Mouse (Mus musculus) G1E (cell line): ENCODE results near the gene Tbxas1. TPM values are rescaled to one million over a fixed set of nuclear protein-coding genes. Genes with fewer than 3 reads are reported as not detected.

Experiments used
- ATAC-seq: 2 replicates; pipeline ENCODE4 v1.8.0; 2016; ENCODE audit warnings: mild to moderate bottlenecking; ENCODE audit not compliant: insufficient number of reproducible peaks, poor library complexity, low FRiP score, severe bottlenecking; ENCODE audit errors: extremely low read depth
- DNase-seq: peaks from one replicate; pipeline ENCODE4 v3.0.0; 2012; ENCODE audit warnings: low spot score
- H3K27me3 ChIP-seq: 2 replicates; pipeline ENCODE4 v1.6.1; 2012; ENCODE audit warnings: mild to moderate bottlenecking, low read length, inconsistent platforms; ENCODE audit not compliant: insufficient read depth
- H3K36me3 ChIP-seq: replicated peaks from 2 replicates; pipeline ENCODE3; 2012; ENCODE audit warnings: mild to moderate bottlenecking, inconsistent platforms
- H3K4me1 ChIP-seq: 2 replicates; pipeline ENCODE4 v1.6.1; 2012; ENCODE audit warnings: low read depth, low read length, inconsistent platforms, mixed read lengths; ENCODE audit not compliant: insufficient read depth
- H3K4me3 ChIP-seq: 2 replicates; pipeline ENCODE4 v1.5.1; 2012; ENCODE audit warnings: low read depth, mild to moderate bottlenecking, inconsistent platforms, low read length, moderate library complexity, mixed read lengths
- H3K9me3 ChIP-seq: replicated peaks from 2 replicates; pipeline ENCODE4 v1.6.1; 2012; ENCODE audit warnings: inconsistent platforms
- CTCF ChIP-seq: IDR thresholded peaks from 2 replicates; pipeline ENCODE4 v1.5.1; 2012; ENCODE audit warnings: low read depth, low read length, inconsistent platforms, mixed read lengths
- GATA1 ChIP-seq: IDR thresholded peaks from 2 replicates; pipeline ENCODE4 v1.6.1; 2012; ENCODE audit warnings: borderline replicate concordance, low read length, inconsistent platforms, mixed read lengths
- GATA2 ChIP-seq: IDR thresholded peaks from 2 replicates; pipeline ENCODE4 v1.6.1; 2012; ENCODE audit warnings: low read depth, low read length, inconsistent platforms, borderline replicate concordance
- POLR2AphosphoS5 ChIP-seq: IDR thresholded peaks from 2 replicates; pipeline ENCODE4 v1.6.1; 2012; ENCODE audit warnings: low read depth, low read length, inconsistent platforms; ENCODE audit not compliant: insufficient replicate concordance
- TAL1 ChIP-seq: conservative IDR thresholded peaks from 2 replicates; pipeline ENCODE4 v1.6.1; 2012; ENCODE audit warnings: low read depth, low read length, inconsistent platforms, mixed read lengths
- polyA plus RNA-seq: library from polyadenylated mRNA; stranded (reverse); fragments of >175 nt; gene quantifications from 2 replicates; pipeline ENCODE4 v1.2.3, GENCODE M21; 2012
- total RNA-seq, 2 experiments: library from RNA; stranded (forward) in 1 of 2; stranded (reverse) in 1 of 2; fragments of 200-1000 nt in 1 of 2; fragments of >200 nt in 1 of 2; fragmentation: Nextera tagmentation in 1 of 2; gene quantifications; 2 replicates each; pipeline ENCODE4 v1.2.3; 2014 to 2017

The Tbxas1 gene
- total and polyA plus RNA-seq, 3 experiments, result 1.2 to 13.2 (median 3.2) TPM

DNA sequence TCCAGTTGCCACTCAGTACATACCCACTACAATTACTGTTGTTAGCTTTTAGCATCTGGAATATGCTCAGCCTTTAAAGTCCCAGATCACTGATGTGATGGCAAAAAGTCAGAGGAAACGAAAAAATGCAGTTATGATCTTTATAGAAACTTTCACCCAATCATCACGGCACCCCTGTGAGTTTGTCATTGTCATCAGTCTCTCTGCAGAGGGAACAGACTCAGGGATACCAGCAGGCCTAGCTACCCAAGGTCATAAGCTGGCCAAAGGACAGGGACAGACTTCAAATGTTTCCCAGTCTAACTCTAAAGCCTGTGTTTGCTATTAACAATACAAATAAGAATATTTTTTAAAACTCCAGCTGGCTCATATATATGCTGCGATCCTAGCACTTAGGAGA lies 33.7 kb upstream of the Tbxas1 start:
- ATAC-seq, result no peak
- TF ChIP-seq CTCF (no peak), GATA2 (no peak), POLR2AphosphoS5 (no peak), TAL1 (no peak), GATA1 (no peak)
- H3K36me3 ChIP-seq, result peaks cover 36% of the 10 kb centered on the region

GRCm38 (mm10) chr6:38845117-38845516 lies 30.1 kb upstream of the Tbxas1 start:
- Histone ChIP-seq H3K36me3 (peaks cover 12% of the 10 kb centered on the region), H3K9me3 (no peaks in the 10 kb centered on the region), H3K4me1 (peaks cover 49% of the 10 kb centered on the region), H3K27me3 (no peaks in the 10 kb centered on the region), H3K4me3 (no peak overlapping the region)
- DNase-seq, result no peak
- no peak for TF ChIP-seq CTCF
- TF ChIP-seq TAL1, result no peak
- TF ChIP-seq GATA2, result no peak
- no peak for TF ChIP-seq GATA1
- no peak for TF ChIP-seq POLR2AphosphoS5
- no peak for ATAC-seq

More for the DNA sequence above, 33.7 kb upstream of the Tbxas1 start:
- Histone ChIP-seq H3K27me3 (no peaks in the 10 kb centered on the region), H3K4me1 (peaks cover 37% of the 10 kb centered on the region), H3K4me3 (no peak overlapping the region), H3K9me3 (no peaks in the 10 kb centered on the region)
- DNase-seq, result no peak

DNA sequence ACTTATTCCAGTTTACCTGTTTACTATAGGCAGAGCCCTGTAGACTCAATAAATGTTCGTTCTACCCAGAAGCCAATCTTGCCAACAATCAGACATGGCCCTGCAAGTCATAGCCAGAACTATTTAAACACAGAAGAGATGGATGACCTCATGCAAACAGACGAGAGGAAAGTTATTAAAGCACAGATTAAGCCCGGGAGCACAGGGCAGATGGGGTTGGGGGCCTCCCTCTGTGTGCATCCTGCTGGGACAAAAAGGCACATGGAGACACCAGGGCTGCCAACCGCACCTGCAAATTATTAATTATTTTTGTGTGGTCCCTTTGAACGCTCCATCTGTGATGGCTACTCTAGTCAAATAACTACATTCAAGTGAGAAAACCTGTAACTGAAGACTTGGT lies 29.3 kb upstream of the Tbxas1 start:
- H3K4me3 ChIP-seq, result no peak overlapping the region
- no peak for TF ChIP-seq GATA1
- no peak for TF ChIP-seq GATA2
- TF ChIP-seq CTCF, result no peak
- TF ChIP-seq POLR2AphosphoS5, result no peak
- TF ChIP-seq TAL1, result no peak
- no peaks in the 10 kb centered on the region for H3K27me3 ChIP-seq
- ATAC-seq (no peak), DNase-seq (no peak)
- H3K4me1 ChIP-seq, result peaks cover 46% of the 10 kb centered on the region
- peaks cover 5% of the 10 kb centered on the region for H3K36me3 ChIP-seq
- no peaks in the 10 kb centered on the region for H3K9me3 ChIP-seq

DNA sequence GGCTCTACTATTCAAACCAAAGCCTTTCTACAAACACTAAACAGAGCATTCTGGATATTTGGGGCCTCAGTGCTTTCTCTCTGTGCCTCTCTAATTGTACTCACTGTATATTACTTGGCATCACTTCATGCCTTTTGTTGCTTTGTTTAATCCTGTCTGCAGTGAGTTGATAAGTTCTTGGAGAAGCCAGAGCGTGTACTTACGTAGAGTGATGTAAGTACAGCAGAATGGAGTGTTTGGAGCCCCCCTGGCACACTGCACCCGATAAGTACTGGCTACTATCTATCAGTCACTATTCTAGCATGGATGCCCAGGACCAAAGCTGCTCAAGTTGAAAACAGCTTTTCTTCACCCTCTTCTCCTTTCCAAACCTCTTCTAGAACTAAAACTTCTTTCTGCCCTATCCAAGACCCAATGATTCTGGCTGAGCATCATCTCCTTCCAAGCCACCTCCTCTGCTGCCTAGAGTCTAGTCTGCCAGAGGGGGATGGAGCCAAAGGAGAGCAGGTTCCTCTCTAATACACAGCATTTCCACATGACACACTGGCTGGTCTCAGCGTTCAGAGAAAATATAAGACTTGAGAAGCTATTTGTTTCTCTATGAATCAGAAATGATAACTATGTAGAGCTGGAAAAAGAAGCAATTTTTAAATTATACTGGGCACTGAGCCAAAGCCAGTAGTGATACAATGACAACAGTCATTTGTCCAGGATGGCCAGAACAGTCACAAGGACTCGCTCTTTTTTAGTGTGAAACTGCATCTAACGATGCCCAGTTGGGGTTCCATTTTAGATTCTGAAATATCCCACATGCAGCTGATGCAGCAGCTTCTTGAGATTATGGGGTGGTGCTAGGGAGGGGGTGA lies 28.6 kb upstream of the Tbxas1 start:
- no peak for TF ChIP-seq GATA2
- TF ChIP-seq POLR2AphosphoS5, result no peak
- TF ChIP-seq GATA1, result no peak
- TF ChIP-seq TAL1, result no peak
- no peak for TF ChIP-seq CTCF
- no peak for ATAC-seq
- H3K9me3 ChIP-seq, result no peaks in the 10 kb centered on the region
- no peaks in the 10 kb centered on the region for H3K36me3 ChIP-seq
- peaks cover 44% of the 10 kb centered on the region for H3K4me1 ChIP-seq
- no peaks in the 10 kb centered on the region for H3K27me3 ChIP-seq
- no peak for DNase-seq
- H3K4me3 ChIP-seq, result no peak overlapping the region

DNA sequence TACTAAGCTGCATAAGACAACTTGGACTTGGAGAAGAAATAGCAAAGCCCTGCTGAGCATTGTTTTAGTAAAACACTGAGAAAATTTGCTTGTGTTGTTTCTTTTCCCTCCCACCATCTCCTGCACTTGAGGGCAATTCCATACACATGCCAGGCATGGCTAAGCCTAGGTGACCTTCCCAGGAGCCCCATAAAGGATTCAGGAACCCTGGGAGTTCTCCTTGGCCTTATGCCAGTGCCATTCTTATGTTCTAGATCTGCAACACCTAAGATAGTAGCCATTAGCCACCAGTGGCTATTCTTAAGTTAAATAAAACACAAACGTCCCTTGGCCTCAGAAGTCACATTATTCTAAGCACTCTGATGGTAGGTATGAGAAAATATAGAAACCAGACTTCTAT lies 27.8 kb upstream of the Tbxas1 start:
- peaks cover 2% of the 10 kb centered on the region for H3K36me3 ChIP-seq
- no peaks in the 10 kb centered on the region for H3K27me3 ChIP-seq
- H3K4me1 ChIP-seq, result peaks cover 53% of the 10 kb centered on the region
- DNase-seq, result no peak
- no peak for ATAC-seq
- no peak overlapping the region for H3K4me3 ChIP-seq
- TF ChIP-seq GATA1 (no peak), CTCF (no peak), POLR2AphosphoS5 (no peak), GATA2 (no peak), TAL1 (no peak)
- H3K9me3 ChIP-seq, result no peaks in the 10 kb centered on the region

- ATAC-seq, result no peak
- Histone ChIP-seq H3K9me3 (no peaks in the 10 kb centered on the region), H3K4me3 (no peak overlapping the region), H3K36me3 (peaks cover 2% of the 10 kb centered on the region), H3K4me1 (peaks cover 60% of the 10 kb centered on the region), H3K27me3 (no peaks in the 10 kb centered on the region)
- no peak for DNase-seq
- TF ChIP-seq CTCF, result no peak
- TF ChIP-seq TAL1, result no peak
- TF ChIP-seq GATA1, result no peak
- TF ChIP-seq GATA2, result no peak
- TF ChIP-seq POLR2AphosphoS5, result no peak
Measured at GRCm38 (mm10) chr6:38847958-38848910, 27.0 kb upstream of the Tbxas1 start.
